Mouse (Mus musculus): Measurements from ENCODE around the gene Ift140.

Ift140 gene

DNA sequence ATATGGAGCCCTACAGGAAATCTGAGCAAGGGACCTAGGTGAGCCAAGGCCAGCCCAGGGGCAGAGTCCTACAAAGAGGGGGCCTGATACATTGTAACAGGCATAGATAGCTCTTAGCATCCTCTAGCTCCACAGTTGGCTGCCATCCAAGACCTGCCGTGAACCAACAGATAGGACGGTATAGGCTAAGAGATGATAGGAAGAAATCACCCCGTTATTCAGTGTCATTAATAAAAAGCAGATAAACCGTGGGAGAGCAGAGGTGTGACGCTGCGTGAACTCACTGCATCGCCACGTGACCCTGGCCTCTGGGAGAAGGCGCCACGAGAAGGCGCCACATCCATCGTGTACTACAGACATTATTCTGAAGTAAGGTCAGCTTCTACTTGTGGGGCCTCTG lies 48.0 kb downstream of the Ift140 start:
- TF ChIP-seq GATA4 (IDR thresholded peaks at IDR 0.05; ENCODE audit: insufficient replicate concordance, low read length), result 0 out of 2 replicates have a peak, but pooled peaks have one; percentile 29

DNA sequence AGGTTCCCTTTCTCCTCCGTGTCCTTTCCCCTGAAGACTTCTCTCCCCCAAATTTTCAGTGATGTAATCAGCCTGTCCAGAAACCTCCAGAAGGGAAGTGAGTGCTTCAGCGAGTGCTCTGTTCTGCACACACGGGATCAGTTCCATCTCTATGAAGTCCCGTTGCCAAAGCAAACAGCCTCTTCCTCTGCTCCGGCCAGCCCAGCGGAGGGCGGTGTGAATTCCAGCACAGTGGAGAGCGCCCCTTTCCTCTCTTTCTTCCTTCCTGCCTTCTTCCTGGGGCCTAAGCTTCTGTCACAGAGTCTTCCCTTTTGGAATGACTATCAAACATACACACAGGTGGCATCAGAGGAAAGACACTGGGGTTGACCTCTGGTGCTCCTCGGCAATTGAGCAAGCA lies 48.5 kb downstream of the Ift140 start:
- peak; percentile 76; the same call in 1 of the 2 replicates for TF ChIP-seq GATA4 (IDR thresholded peaks at IDR 0.05; ENCODE audit: insufficient replicate concordance, low read length)

DNA sequence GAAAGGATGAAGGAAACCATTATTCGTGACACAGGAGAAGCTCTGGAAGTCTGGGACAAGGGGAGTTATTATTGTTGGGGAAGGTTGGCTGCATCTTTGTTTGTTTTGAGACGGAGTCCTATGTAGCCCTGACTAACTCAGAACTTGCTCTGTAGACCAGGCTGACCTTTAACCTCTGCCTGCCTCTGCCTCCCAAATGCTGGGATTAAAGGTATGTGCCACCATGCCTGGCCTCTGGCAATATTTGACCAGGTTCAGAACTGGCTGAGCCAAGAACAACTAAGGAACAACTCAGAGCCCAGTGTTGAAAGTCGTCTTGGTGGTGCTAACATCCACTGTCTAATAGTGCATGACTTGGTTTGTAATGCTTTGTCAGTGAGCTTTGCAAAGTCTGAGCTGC lies 49.3 kb downstream of the Ift140 start:
- no peak for TF ChIP-seq GATA4 (IDR thresholded peaks at IDR 0.05; ENCODE audit: insufficient replicate concordance, low read length)

DNA sequence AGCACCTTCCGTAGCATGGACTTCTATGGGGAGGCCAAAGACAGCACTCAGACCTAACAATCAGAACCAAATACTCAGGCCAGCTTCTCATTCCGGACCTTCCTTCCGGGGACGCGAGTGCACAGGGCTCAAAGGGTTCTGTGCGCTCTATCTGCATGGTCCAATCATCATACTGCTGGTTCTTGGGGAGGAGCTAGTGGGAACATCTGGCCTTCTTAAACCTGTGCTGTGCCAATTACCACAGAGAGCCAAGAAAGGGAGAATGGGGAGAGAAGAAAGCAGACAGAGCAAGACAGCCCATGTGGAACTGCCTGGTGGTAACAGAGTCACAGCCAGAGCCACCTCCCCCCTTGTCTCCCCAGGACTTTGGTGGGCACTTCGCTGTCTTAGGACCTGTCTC lies 50.7 kb downstream of the Ift140 start:
- TF ChIP-seq GATA4 (IDR thresholded peaks at IDR 0.05; ENCODE audit: insufficient replicate concordance, low read length), result 0 out of 2 replicates have a peak, but pooled peaks have one; percentile 24

DNA sequence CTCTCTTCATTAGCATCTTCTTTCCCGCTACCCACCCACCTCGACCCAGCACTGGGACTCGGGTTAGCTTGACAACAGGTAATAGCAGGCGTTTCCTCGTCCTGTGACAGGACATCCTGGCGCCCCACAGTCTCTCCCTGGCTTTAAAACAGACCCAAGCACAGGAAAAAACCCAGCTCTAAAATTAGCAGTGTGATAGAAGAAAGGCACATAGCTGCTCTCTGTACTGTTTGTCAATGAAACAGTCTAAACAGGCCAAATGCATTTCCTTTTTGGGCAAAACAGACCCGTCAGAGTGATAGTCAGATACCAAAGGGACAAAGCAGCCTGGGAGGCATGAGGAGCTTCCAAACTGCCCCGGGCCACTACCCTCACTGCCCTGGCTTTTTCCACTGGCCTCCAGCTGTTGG lies 51.6 kb downstream of the Ift140 start:
- TF ChIP-seq GATA4 (IDR thresholded peaks at IDR 0.05; ENCODE audit: insufficient replicate concordance, low read length), result peak; percentile 86

DNA sequence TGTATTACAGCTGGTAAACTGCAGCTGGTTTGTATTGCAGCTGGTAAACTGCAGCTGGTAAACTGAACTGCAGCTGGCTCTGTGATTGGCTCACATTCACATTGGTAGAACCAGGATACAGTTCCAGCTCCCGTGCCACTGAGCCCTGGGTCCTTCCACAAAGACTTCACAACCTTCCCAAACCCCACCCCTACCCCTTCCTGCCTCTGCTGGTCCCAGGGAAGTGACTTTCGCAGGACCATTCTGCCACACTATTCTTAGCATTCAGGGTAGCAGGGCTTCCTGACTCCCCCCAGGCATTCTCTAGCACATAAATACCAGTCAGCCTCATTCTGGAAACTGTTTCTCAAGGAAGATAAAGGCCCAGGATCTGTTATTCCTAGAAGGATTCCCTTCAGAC lies 52.8 kb downstream of the Ift140 start:
- TF ChIP-seq GATA4 (IDR thresholded peaks at IDR 0.05; ENCODE audit: insufficient replicate concordance, low read length), result no peak

DNA sequence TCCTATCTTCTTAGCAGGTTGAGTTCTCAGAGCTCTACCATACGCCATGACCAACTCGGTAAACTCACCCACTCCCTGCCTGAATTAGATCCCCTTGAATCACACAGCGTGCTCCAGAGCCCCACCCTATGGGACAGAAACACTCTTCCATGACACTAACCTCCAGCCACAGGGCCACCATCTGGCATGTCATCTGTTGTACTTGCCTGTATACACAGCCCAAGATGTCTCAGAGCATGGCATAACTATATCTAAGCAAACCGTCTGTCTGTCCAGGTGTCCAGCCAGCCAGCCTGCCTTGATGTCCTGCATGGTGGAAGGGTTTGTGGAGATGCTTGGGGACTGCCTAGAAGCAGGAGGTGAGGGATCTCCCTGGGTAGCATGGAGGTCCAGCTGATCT lies 61.0 kb downstream of the Ift140 start:
- no peak for TF ChIP-seq GATA4 (IDR thresholded peaks at IDR 0.05; ENCODE audit: insufficient replicate concordance, low read length)

DNA sequence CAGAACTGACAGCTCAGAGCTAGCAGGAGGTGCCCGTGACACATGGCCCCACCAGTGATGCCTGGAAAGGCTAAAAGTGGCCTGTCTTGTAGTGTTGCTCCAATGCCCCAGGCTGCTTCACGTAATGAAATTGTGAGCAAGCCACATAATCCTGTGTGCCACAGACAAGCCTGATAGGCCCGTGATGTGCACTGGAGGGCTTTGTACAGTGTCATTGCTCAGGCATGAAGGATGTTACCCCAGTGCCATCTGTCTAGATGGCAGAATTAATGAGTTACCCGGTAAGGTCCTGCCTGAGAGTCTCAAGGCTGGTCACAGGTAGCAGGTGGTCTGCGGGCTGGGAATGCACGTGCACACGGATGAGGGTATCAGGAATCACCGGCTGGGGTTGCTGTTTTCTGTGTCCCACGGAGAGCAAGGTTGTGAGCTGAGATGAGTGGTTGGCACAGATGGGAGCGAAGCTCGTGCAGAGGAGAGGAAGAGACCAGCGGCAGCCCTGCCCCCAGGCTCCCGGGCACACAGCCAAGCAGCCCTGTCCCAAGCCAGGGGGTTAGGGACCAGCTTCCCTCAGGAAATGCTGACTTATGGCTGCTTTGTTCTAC lies 62.0 kb downstream of the Ift140 start:
- peak; percentile 30; the same call in 1 of the 2 replicates for TF ChIP-seq GATA4 (IDR thresholded peaks at IDR 0.05; ENCODE audit: insufficient replicate concordance, low read length)

DNA sequence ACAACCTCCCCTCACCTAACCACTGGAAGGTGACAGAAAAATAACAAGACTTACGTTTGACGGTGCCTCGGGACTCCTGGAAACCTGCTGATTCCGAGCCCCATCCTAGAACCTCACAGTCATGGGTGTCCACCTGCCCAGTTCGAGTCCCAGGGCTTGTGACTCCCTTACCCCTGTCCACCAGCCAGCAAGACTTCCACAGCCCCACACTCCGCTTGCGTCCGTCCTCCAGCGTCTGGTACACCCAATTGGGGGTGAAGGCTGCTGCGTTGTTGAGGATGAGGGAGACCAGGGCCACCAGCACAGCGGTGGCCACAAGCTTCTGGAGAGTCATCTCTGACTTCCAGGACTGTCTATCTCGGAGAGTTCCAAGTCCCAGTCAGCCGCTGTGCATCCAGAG lies 64.3 kb downstream of the Ift140 start:
- no peak for TF ChIP-seq GATA4 (IDR thresholded peaks at IDR 0.05; ENCODE audit: insufficient replicate concordance, low read length)

DNA sequence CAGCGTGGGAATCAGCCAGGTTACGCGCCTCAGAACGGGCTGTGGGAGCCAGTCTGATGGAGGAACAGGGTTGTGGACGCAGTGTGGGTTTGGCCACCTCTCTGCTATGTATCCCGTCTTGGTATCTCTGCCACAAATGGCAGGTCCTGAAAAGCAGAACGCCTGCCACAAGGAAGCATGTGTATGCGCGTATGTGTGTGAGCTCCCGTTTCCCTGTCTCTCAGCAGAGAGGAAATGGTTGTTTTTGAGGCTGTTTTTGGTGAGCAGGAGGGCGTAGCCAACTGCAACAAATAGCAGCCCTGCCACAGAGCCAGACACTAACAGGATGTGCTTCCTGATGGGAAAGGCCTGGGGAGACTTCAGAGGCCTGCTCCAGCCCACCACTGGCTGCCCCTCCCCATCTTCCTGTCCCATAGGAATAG lies 65.1 kb downstream of the Ift140 start:
- TF ChIP-seq GATA4 (IDR thresholded peaks at IDR 0.05; ENCODE audit: insufficient replicate concordance, low read length), result peak; percentile 48; the same call in 1 of the 2 replicates

DNA sequence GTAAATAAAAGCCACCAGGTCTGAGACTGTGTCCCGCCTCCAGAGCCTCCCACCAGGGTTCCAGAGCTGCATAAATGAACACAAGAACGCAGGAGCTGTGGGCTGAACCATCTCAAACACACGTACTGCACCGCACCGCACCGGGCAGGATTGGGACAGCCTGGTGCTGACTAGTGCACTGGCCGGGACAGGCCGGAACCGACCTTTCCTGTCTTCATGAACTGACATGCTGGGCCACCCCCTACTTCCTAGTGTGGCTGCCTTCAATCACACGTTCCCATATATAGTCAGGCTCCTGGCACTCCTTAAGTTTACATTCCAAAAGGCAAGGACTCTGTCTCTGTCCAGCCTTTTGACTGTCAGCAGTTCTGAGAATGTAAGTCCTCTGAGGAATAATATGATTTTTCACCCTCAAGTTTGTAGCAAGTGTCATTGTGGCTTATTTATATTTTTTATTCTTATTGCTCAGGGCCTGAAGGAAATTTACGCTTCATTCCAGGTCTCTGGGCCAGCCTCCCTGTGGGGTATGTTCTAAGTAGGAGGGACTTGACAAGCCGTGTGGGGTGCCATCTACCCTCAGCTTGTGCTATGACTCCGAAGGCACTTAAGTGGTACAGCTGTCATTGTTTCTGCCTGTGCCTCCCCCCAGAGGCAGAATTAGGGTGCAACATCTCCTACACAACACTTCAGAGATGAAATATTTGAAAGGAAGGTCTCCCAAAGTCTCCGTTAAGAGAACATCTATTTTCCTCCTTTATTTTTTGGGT lies 66.4 kb downstream of the Ift140 start:
- TF ChIP-seq GATA4 (IDR thresholded peaks at IDR 0.05; ENCODE audit: insufficient replicate concordance, low read length), result 0 out of 2 replicates have a peak, but pooled peaks have one; percentile 8

DNA sequence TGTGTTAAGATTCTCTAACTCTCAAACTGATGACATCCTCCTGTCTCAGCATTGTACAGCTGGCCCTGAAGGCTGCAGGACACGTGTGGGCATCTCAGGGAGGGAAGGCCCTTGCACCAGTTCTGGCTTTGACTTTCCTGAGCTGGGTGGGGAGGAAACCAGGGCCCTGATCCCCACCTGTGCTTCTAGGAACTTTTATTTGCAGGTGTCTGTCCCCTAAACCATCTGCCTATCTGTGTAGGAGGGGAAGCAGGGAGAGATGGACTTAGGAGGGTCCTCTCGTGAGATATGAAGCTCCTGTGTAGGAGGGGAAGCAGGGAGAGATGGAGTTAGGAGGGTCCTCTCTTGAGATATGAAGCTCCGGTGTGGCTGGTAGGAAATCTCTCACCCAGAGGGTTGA lies 67.0 kb downstream of the Ift140 start:
- no peak for TF ChIP-seq GATA4 (IDR thresholded peaks at IDR 0.05; ENCODE audit: insufficient replicate concordance, low read length)

DNA sequence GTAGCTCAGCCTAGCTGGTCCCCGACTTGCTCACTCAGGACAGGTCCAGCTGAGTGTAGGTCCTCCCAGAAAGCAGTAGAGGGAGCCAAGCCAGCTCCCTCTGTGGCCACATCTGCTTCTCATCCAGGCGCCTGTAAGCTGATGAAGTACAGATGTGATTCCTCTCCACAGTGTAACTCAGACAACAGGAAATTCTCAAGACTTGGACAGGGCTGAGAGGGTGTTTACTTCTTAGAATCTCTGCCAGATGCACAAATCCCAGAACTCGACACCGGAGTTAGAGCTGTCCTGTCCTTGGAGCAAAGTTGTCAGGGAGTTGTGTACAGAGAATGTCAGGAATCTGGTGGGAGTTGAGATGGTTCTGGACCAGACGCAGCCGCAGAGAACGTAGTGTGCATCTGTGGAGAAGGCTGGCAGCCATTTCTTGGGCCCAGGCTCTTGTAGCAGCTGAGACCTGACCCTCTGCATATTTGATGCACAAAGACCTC lies 67.6 kb downstream of the Ift140 start, which contains the start of gene Tmem204:
TSS of gene Tmem204 (minus strand) at position 148 of the 488 bp plus-strand sequence.
- TF ChIP-seq GATA4 (IDR thresholded peaks at IDR 0.05; ENCODE audit: insufficient replicate concordance, low read length), result no peak; the same call in 1 of the 2 replicates

DNA sequence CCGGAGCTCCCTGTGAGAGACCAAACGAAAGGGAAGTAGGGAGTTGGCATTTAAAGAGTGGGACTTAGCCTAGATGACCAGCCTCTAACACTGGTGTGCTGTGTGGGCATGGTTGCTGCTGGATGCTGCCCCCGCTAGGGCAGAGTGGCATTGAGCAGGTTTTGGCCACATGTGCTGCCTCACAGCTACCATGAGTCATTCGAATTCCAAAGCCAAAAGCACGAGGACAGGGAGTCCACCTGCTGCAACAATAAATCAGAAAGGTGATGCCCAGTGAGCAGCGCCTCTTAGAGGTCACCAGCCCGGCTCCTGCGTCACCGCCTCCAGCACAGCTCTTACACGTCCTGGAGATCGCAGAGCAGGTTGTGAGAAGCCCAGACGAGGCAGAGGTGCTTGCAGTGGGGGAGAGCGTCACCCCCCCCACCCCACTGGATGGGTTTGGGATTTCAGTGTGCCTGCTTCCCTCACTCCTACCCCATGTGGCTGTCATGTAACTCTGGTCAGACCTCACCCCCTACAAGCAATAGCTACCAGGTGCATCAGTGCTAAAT lies 69.0 kb downstream of the Ift140 start:
- no peak for TF ChIP-seq GATA4 (IDR thresholded peaks at IDR 0.05; ENCODE audit: insufficient replicate concordance, low read length)

DNA sequence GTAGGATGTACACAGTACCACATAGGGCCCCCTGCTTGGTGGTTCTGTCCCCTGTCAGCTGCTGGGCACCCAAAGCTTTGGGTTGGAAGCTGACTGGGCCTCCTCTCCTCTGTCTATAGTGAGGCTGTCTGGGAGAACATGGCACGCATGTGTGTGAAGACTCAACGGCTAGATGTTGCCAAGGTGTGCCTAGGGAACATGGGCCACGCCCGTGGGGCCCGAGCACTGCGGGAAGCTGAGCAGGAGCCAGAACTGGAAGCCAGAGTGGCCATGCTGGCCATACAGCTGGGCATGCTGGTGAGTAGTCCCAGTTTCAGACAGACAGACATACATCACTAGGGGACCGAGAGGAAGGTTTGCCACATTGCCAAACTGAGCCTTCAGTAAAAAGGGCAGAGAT lies 70.8 kb downstream of the Ift140 start:
- no peak for TF ChIP-seq GATA4 (IDR thresholded peaks at IDR 0.05; ENCODE audit: insufficient replicate concordance, low read length)

DNA sequence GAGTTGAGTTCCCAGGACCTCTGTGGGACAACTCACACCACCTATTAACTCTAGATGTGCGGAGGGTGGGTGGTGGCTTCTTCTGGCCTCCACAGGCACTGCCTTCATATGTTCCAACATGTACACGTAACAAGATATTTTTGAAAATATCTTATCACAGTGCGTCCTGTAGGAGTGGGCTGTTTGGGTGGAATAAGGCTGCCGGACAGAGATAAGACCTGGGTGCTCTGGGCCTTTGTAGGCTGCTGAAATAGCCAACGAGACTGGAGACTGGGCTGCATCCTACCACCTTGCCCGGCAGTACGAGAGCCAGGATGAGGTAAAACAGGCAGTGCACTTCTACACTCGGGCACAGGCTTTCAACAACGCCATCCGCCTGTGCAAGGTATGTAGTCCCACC lies 73.3 kb downstream of the Ift140 start:
- TF ChIP-seq GATA4 (IDR thresholded peaks at IDR 0.05; ENCODE audit: insufficient replicate concordance, low read length), result no peak

All from liver, adult (tissue).